Mouse (Mus musculus) brain, embryonic 14.5 days (tissue): ENCODE data around the gene Fam118b.

Experiments used
- CTCF ChIP-seq: fragments of 200-500 bp; IDR thresholded peaks from 2 replicates; pipeline ENCODE4 v1.5.1; 2012; ENCODE audit warnings: inconsistent platforms, mild to moderate bottlenecking, moderate library complexity, borderline replicate concordance; ENCODE audit not compliant: insufficient read depth, insufficient read length; ENCODE audit errors: extremely low read depth
- POLR2A ChIP-seq: fragments of 200-500 bp; IDR thresholded peaks from 2 replicates; pipeline ENCODE4 v1.6.1; 2012; ENCODE audit warnings: mild to moderate bottlenecking, inconsistent platforms, borderline replicate concordance; ENCODE audit not compliant: poor library complexity, insufficient read depth, insufficient read length, severe bottlenecking; ENCODE audit errors: extremely low read depth

DNA sequence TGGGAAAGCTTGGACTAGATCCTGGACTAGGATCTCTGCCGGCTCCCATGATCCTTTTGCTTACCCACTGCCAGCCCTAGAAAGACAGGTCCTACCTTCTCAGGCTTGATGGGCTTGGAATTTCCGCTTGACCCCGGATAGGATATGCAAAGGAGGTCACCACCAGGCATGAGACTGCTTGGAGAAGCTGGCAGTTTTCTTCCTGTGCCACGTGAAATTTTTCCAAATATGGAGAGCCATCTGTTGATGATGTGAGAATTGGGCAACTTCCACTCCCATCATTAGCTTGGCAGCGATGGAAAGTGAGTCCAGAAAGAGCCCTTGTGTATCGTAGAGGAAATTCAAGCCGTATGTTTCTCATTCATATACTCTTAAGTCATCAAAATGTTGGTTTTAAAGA, 39.9 kb upstream of the Fam118b start:
- TF ChIP-seq CTCF (no peak), POLR2A (no peak)
